Mouse (Mus musculus) kidney, adult 2 months (tissue): Measurements from ENCODE around the gene Alx3.

Experiments used
- CTCF ChIP-seq: fragments of 200-500 bp; conservative IDR thresholded peaks from 2 replicates; pipeline ENCODE4 v1.5.1; 2011; ENCODE audit warnings: low read depth, mild to moderate bottlenecking, control low read depth, low read length, moderate library complexity, mixed read lengths; ENCODE audit not compliant: insufficient read depth, insufficient read length
- POLR2A ChIP-seq: fragments of 200-500 bp; IDR thresholded peaks from one replicate; pipeline ENCODE4 v1.6.1; 2011; ENCODE audit warnings: low read depth, low read length, control low read depth

DNA sequence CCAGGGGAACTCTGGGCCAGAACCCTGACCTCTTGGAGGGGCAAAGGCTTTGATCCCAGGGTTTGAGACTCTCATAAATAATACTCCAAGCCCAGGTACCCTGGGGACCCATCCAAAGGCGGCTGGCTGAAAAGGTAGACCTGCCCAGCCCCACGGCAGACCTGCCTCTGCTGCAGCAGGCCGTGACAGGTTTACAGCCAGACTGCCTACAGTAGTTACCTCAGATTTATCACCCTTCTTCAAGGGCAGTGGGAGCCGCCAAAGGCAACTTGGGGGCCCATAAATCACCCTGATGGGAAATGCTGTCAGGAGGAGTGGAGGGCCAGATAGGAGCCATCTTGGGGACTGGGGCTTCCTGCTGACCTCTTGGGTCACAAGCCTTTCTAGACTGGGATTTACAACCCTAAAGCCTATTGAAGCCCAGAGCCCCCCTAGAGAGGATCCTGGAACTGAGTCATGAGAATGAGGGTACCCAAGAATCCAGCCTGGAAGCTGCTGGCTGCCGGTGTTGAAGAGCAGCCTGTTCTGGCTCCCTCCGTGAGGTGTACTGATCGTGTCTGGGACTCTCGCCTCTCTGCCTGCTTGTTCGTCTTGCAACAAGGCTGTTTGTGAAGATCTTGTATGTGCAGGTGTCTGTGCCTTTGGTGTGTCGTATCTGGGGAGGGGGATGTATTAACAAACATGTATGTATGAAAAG, 49.0 kb upstream of the Alx3 start:
- TF ChIP-seq POLR2A (no peak), CTCF (no peak)
